Mouse (Mus musculus) brain, embryonic 14.5 days (tissue): Measurements from ENCODE around the gene 4930550C14Rik. TPM values are rescaled to one million over a fixed set of nuclear protein-coding genes. Genes with fewer than 3 reads are reported as not detected.

Experiments used
- DNase-seq: peaks from one replicate; pipeline ENCODE4 v3.0.0-alpha.2; 2011; ENCODE audit warnings: low read depth
- CTCF ChIP-seq: fragments of 200-500 bp; IDR thresholded peaks from 2 replicates; pipeline ENCODE4 v1.5.1; 2012; ENCODE audit warnings: inconsistent platforms, mild to moderate bottlenecking, moderate library complexity, borderline replicate concordance; ENCODE audit not compliant: insufficient read depth, insufficient read length; ENCODE audit errors: extremely low read depth
- POLR2A ChIP-seq: fragments of 200-500 bp; IDR thresholded peaks from 2 replicates; pipeline ENCODE4 v1.6.1; 2012; ENCODE audit warnings: mild to moderate bottlenecking, inconsistent platforms, borderline replicate concordance; ENCODE audit not compliant: poor library complexity, insufficient read depth, insufficient read length, severe bottlenecking; ENCODE audit errors: extremely low read depth
- polyA plus RNA-seq: library from polyadenylated mRNA; depleted of rRNA; stranded (reverse); fragments of >200 nt; gene quantifications from 2 replicates; pipeline ENCODE4 v1.2.3, GENCODE M21; 2012; rRNA removed

4930550C14Rik gene
- polyA plus RNA-seq, 1 experiment: 0.25 TPM

GRCm38 (mm10) chr9:53472806-53473518, 70.8 kb downstream of the 4930550C14Rik start:
- no peak for DNase-seq
- TF ChIP-seq POLR2A (no peak), CTCF (no peak)

Other genes with a start within 250 kb of the 4930550C14Rik start
- gene Ddx10, start 154.3 kb upstream of the 4930550C14Rik start, polyA plus RNA-seq: 10.0 and 12.8 TPM in 2 replicates
- gene Exph5, start 100.7 kb upstream of the 4930550C14Rik start, polyA plus RNA-seq: 0.08 and 0.23 TPM in 2 replicates
- 1.4 and 3.0 TPM in 2 replicates for gene Kdelc2, start 18.3 kb upstream of the 4930550C14Rik start, polyA plus RNA-seq
- gene Atm, start 134.4 kb downstream of the 4930550C14Rik start, polyA plus RNA-seq: 5.9 and 12.3 TPM in 2 replicates
- gene Npat, start 134.7 kb downstream of the 4930550C14Rik start, polyA plus RNA-seq: 10.5 and 10.7 TPM in 2 replicates
- 80.5 and 81.1 TPM in 2 replicates for gene Acat1, start 208.1 kb downstream of the 4930550C14Rik start, polyA plus RNA-seq